Mouse (Mus musculus): Measurements from ENCODE around the gene Tspan13.

Gene Tspan13

DNA sequence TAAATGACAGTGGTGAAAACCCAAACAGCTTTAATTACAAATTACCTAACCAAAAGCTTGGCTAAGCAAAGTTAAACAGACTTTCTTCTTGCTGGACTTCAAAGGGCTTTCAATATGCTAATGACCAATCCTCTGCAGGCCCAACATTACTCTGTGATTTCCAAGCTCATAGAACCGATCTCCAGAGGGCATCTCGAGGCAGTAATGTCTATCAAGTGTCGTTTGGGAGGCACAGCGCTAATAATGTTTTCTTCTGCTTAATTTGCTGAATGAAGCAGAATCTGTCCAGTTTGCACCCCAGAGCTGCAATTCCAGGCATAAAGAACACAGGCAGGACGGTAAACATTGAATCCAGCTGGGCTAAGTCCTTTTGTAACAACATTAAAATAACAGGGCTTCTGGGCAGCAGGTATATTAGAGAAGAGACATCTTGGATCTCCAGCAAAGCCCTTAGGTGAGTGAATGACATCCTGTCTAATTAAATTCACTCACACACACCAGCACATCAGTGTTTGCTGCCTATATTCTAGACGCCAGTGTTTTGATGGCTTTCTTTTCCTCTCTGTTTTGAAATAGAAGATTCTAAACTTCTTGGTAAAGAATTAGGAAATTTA lies 64.6 kb downstream of the Tspan13 start:
- no peak for DNase-seq (ENCODE audit: low read depth, low spot score)

DNA sequence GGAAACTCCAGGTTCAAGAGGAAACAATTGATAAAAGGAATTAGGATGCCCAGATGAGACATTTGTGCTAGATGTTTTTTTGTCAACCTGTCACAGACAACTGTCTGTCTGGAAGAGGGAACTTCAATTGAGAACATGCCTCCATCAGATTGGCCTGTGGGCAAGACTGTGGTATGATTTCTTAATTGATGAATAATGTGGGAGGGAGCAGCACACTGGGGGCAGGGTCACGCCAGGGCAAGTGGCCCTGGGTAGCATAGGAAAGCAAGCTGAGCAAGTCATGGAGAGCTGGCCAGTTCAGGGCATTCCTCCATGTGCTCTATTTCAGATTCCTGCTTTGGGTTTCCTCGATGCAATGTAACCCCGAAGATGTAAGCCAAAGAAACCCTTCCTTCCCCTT lies 66.4 kb downstream of the Tspan13 start:
- DNase-seq (ENCODE audit: low read depth, low spot score): no peak

DNA sequence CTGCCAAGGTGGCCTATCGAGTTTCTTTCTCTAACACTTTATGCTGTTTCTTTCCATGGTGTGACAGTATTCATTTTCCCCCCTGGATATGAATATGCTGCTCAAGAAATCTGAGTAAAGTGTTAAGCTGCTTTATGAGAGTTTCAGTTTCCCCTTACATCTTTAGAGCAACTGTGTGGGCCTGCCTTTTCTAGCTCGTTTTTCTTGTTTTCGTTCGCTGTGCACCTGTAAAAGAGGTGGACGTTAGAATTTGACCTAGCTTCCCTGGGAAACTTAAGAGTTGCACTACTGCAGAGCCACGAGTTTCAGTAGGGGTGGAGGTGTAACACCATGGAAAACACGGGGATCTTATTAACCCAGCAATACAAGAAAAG lies 75.5 kb downstream of the Tspan13 start:
- no peak for DNase-seq (ENCODE audit: low read depth, low spot score)

DNA sequence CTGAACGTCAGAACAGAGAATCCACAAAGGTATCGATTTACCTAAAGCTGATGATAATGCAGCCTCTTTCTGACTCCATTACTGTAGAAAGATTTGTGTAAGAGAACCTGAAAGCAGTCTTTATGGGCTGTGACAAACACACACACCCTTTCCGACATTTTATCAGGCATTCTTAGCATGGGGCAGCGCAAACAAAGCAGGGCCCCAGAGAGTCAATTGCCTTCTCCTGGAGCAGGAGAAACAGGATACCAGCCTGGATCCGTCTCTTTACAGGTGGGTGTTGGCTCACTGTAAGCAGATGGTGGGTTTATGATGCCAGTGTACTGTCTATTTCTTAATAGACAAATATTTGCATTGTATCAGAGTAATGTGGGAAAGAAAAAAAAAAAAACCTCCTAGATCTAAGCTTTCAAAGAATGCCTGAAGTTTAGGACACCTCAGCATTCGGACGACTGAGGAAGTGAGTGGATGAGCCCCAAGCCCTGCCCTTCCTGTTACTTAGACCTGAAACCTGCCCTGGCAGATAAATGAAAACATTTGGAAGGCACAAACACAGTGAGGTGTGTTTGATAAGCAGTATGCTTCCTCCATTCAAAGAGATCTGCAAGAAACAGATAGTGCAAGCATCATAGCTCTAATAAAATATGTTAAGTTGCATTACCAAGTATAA lies 76.1 kb downstream of the Tspan13 start:
- DNase-seq (ENCODE audit: low read depth, low spot score): no peak
